Mouse (Mus musculus) heart, embryonic 13.5 days (tissue): Measurements from ENCODE around the gene Atf6b. TPM values are rescaled to one million over a fixed set of nuclear protein-coding genes. Genes with fewer than 3 reads are reported as not detected.

ENCODE experiments used
- ATAC-seq: fragments of 200-750 bp; cut with Nextera tagmentation; 2 replicates; pipeline ENCODE4 v1.8.0; 2017; ENCODE audit warnings: moderate TSS enrichment; ENCODE audit not compliant: insufficient number of reproducible peaks, low FRiP score, low TSS enrichment; ENCODE audit errors: extremely low read depth
- H3K27ac ChIP-seq: fragments of 300-500 bp; sonication (generic); replicated peaks from 2 replicates; pipeline ENCODE4 v1.5.1; 2015; ENCODE audit warnings: moderate library complexity, mild to moderate bottlenecking, inconsistent platforms
- H3K27me3 ChIP-seq: fragments of 300-500 bp; sonication (generic); replicated peaks from 2 replicates; pipeline ENCODE4 v1.6.1; 2015; ENCODE audit warnings: mild to moderate bottlenecking, inconsistent platforms
- H3K36me3 ChIP-seq: fragments of 300-500 bp; sonication (generic); 2 replicates; pipeline ENCODE4 v1.6.1; 2015; ENCODE audit warnings: mild to moderate bottlenecking, inconsistent platforms
- H3K4me1 ChIP-seq: fragments of 300-500 bp; sonication (generic); 2 replicates; pipeline ENCODE4 v1.6.1; 2015; ENCODE audit warnings: inconsistent platforms
- H3K4me2 ChIP-seq: fragments of 300-500 bp; sonication (generic); 2 replicates; pipeline ENCODE4 v1.6.1; 2015; ENCODE audit warnings: inconsistent platforms, mild to moderate bottlenecking, moderate library complexity
- H3K4me3 ChIP-seq: fragments of 300-500 bp; sonication (generic); 2 replicates; pipeline ENCODE4 v1.5.1; 2015; ENCODE audit warnings: moderate library complexity, mild to moderate bottlenecking, inconsistent platforms
- H3K9ac ChIP-seq: fragments of 300-500 bp; sonication (generic); 2 replicates; pipeline ENCODE4 v1.6.1; 2015; ENCODE audit warnings: inconsistent platforms, mild to moderate bottlenecking, moderate library complexity
- H3K9me3 ChIP-seq: fragments of 300-500 bp; sonication (generic); 2 replicates; pipeline ENCODE4 v1.6.1; 2016; ENCODE audit warnings: inconsistent platforms
- WGBS: fragments of 180-500 bp; shearing (Covaris S2); methylation state at CpG from one replicate; pipeline ENCODE4 v1.1.7; 2015; ENCODE audit warnings: mixed read lengths; 5-methylcytosine and 5-hydroxymethylcytosine counted together
- polyA plus RNA-seq: library from polyadenylated mRNA; unstranded; fragments of >200 nt; fragmentation: Nextera tagmentation; extraction: Ambion mirVana; gene quantifications from 2 replicates; pipeline ENCODE4 v1.2.1, GENCODE M21; 2015

The Atf6b gene
- 56.1 and 56.2 TPM in 2 replicates for polyA plus RNA-seq

DNA sequence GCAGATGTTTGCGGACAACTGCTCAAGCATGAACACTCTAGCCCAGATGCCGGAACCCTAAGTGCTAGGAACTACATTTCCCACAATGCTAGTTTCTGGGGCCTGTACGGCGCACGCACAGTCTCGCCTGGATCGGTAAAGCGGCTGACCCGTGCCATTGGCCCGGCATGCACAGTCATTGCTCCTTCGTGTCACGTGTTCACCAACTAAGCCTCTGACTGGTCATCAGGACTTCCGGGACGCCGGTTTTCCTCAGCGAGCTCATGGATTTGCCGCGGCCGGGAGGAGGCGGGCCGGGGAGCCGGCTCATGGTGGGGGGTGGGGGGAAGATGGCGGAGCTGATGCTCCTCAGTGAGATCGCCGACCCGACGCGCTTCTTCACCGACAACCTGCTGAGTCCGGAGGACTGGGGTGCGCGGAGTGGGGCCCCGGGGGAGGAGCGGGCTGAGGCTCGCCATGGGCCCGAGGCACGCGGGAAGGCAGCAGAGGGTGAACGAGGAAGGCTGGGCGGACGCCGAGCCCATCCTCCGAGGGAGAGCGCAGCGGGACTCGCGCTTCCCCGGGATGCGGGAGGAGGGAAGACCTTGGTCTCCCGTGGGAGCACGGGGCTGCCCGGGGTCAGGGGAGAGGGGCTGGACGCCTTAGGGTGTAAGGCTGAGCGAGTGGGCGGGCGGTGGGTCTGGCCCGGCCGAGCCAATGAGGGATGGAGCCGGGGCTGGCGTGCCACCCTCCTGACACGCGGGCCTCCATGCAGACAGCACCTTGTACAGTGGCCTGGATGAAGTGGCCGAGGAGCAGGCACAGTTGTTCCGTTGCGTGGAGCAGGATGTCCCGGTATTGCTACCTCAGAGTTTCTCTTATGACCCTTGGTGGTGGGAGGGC lies at the start of gene Atf6b:
Gene Atf6b, plus strand, starts transcription at position 241 of the 882 bp plus-strand sequence.
- Histone ChIP-seq H3K27me3 (no peaks in the 10 kb centered on the region), H3K4me1 (peaks cover 29% of the 10 kb centered on the region), H3K4me2 (peak within 1 kb of the TSS; percentile 81), H3K36me3 (peaks cover 36% of the 10 kb centered on the region), H3K9ac (peak within 1 kb of the TSS; percentile 93), H3K27ac (peak within 1 kb of the TSS; percentile 66), H3K4me3 (peak within 1 kb of the TSS; percentile 99), H3K9me3 (no peaks in the 10 kb centered on the region)
- 2% methylated on average over 66 of the region's 66 CpGs for WGBS
- ATAC-seq = peak; percentile 94

DNA sequence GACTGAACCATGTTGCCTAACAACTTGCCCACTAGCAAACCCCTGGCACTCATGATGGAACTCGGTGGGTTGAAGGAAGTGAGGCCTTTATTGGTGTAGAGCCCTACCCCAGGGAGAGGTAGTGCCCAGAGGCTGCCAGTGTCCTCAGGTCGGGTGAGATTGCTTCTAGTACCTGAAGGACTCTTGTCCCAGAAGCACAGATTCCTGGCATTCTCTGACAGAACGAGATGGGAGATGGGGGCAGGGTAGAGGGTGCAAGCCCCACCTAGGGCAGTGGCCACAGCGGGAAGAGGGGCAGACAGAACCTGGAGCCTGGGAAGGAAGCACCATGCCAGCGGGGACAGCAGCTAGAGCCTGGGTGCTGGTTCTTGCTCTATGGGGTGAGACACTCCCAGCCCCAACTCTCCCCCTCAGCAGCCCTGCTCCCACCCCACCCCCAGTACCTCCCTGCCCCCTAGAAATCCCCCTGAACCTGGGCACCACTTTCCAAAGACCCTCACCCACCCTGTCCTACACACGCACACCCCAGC lies 49.3 kb upstream of the Atf6b start, which contains the start of gene Ager:
Gene Ager, plus strand, starts transcription at position 297 of the 530 bp plus-strand sequence.
- H3K36me3 ChIP-seq = peaks cover 55% of the 10 kb centered on the region
- ATAC-seq = no peak
- no peak within 1 kb of the TSS for H3K4me3 ChIP-seq
- H3K27ac ChIP-seq = peak within 1 kb of the TSS; percentile 32; the same call in 1 of the 2 replicates
- H3K4me1 ChIP-seq = peaks cover 68% of the 10 kb centered on the region
- WGBS = 12% methylated on average over 6 of the region's 6 CpGs
- peak within 1 kb of the TSS; percentile 37 for H3K4me2 ChIP-seq
- no peaks in the 10 kb centered on the region for H3K27me3 ChIP-seq
- no peaks in the 10 kb centered on the region for H3K9me3 ChIP-seq
- H3K9ac ChIP-seq = peak within 1 kb of the TSS; percentile 44

DNA sequence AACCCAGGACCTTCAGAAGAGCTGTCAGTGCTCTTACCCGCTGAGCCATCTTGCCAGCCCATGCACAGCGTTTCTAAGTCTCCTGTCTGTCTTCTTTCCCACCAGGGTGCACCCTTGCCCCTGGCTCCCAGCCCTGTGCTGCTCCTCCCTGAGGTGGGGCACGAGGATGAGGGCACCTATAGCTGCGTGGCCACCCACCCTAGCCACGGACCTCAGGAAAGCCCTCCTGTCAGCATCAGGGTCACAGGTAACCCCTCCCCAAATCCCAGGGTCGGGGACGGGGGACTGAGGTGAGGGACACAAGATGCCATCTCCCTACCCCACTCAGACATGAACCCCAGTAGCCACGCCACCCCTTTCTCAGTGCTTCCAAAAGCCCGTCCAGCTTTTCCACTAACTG lies 47.1 kb upstream of the Atf6b start:
- WGBS = 83% methylated on average over 9 of the region's 9 CpGs
- Histone ChIP-seq H3K9ac (no peak overlapping the region), H3K27ac (no peak overlapping the region), H3K27me3 (no peaks in the 10 kb centered on the region), H3K4me3 (no peak overlapping the region), H3K9me3 (no peaks in the 10 kb centered on the region), H3K4me2 (no peak overlapping the region), H3K4me1 (peaks cover 54% of the 10 kb centered on the region), H3K36me3 (peaks cover 43% of the 10 kb centered on the region)
- no peak for ATAC-seq

DNA sequence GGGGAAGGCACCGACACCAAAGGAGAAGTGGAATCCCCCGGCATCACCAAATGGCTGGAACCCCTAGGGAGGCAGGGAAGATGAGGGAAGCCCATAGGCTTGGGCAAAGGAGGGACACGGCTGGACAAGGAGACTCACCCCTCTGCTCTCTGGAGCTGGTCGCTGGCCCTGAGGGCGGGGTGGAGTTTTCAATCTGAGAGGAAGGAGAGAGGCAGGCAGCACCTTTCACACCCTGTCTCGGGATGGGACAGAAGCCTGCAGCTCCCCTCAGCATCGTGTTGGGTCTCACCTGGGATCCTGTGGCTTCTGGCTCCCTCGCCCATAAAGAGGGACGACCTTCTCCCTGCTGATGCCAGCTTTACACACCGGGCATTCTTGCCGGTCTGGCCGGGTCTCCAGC lies 45.1 kb upstream of the Atf6b start:
- Histone ChIP-seq H3K4me1 (peaks cover 50% of the 10 kb centered on the region), H3K27me3 (no peaks in the 10 kb centered on the region), H3K4me3 (peak overlapping the region; percentile 83; the same call in 1 of the 2 replicates), H3K36me3 (peaks cover 25% of the 10 kb centered on the region), H3K9me3 (no peaks in the 10 kb centered on the region), H3K27ac (no peak overlapping the region), H3K4me2 (peak overlapping the region; percentile 95), H3K9ac (no peak overlapping the region)
- WGBS = 82% methylated on average over 12 of the region's 12 CpGs
- ATAC-seq = no peak

DNA sequence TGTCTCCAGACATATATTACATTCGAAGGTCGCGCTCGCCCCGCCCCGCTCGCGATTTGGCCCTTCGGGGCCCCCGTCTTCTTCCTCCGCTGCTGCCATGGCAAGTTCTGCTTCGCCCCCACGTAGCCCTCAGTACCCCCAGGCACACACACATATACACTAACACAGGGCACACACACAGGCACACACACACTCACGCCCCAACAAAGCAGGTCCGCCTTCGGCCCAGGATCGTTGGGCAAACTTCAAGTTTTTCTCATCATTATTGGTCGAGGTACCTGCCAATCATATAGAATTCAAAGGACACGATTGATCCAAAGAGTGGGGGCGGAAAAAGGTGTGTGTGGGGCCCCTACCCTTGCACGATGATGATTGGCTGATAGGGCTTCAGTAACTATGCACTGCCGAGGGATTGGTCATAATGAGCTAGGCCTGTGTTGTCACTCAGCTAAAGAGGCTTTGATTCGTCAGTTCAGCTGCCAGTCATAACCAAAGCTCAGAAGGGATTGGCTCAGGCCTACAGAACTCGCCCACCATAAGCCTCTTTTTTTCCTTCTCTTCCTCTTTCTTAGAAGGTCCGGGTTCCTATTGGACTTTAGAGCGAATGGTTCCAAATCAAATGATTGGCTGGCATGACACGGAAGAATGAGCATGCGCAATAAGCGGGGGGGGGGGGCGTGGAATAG lies 43.4 kb upstream of the Atf6b start, which contains the start of gene Rnf5:
Gene Rnf5, minus strand, starts transcription at position 316 of the 686 bp plus-strand sequence.
- Histone ChIP-seq H3K4me3 (peak within 1 kb of the TSS; percentile 88), H3K9me3 (no peaks in the 10 kb centered on the region), H3K4me2 (peak within 1 kb of the TSS; percentile 97), H3K36me3 (peaks cover 30% of the 10 kb centered on the region), H3K27me3 (no peaks in the 10 kb centered on the region), H3K27ac (peak within 1 kb of the TSS; percentile 94), H3K4me1 (peaks cover 50% of the 10 kb centered on the region), H3K9ac (peak within 1 kb of the TSS; percentile 97)
- ATAC-seq = peak; percentile 90
- WGBS = 1% methylated on average over 30 of the region's 30 CpGs

DNA sequence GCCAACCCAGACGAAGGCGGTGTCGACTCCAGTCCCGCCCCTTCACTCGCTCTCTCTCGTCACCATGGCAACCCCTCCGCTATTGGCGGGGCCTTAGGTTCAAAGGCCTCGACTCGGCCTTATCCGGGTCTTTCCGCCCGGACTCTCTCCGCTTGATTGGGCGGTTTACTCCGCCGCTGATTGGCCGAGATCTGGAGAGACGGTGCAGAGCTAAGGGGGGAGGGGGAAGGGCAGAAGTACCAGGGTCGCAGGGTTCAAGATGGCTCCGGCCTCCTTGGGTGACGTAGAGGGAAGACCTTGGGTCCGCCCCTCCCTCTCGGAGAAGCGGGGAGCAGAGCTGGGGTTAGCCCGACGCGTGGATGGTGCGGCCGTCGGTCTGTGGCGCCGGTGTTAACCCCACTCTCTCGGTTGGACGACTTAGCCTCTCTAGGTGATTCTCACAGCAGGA lies 42.9 kb upstream of the Atf6b start, which contains the start of gene Agpat1:
Gene Agpat1, plus strand, starts transcription at position 202 of the 448 bp plus-strand sequence.
- H3K9ac ChIP-seq = peak within 1 kb of the TSS; percentile 97
- H3K27ac ChIP-seq = peak within 1 kb of the TSS; percentile 94
- peak; percentile 85 for ATAC-seq
- H3K9me3 ChIP-seq = no peaks in the 10 kb centered on the region
- H3K27me3 ChIP-seq = no peaks in the 10 kb centered on the region
- H3K36me3 ChIP-seq = peaks cover 30% of the 10 kb centered on the region
- WGBS = under 1% methylated on average over 35 of the region's 35 CpGs
- peaks cover 54% of the 10 kb centered on the region for H3K4me1 ChIP-seq
- H3K4me3 ChIP-seq = peak within 1 kb of the TSS; percentile 88
- H3K4me2 ChIP-seq = peak within 1 kb of the TSS; percentile 97

DNA sequence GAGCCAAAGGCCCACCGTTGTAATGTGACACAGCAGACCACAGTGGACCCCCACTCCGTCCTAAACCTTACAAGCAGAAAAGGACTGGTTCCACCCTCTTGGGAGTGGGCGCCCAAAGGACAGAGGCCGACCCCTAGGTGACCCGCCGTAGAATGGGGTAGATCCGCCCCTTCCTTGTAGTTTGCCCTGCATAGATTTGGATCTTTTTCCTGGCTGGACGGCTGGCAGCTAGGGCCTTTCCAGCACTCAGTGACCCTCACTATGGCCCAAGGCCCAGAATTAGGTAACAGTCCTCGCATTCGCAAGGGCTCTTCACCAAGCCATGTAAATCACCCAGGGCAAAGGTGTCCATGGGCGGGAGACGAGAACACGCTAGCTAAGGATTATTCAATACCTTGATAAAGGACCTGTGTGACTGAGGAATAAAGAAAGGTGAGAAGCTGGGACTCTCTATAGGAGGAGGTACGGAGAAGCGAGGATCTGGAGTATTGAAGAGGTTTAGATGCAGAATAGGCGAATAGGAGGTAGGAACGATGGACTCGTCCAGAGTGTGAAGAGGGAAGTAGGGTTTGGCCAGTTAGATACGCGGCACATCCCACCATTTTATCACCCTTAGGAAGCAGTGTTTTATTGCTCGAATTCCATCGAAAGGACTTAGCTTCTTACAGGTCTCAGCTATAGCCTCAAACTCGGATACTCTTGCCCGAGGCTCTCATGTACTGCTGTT lies 42.3 kb upstream of the Atf6b start:
- ATAC-seq = no peak
- Histone ChIP-seq H3K27ac (peak overlapping the region; percentile 94), H3K27me3 (no peaks in the 10 kb centered on the region), H3K4me2 (peak overlapping the region; percentile 97), H3K4me1 (peaks cover 49% of the 10 kb centered on the region), H3K4me3 (peak overlapping the region; percentile 88), H3K36me3 (peaks cover 29% of the 10 kb centered on the region), H3K9ac (peak overlapping the region; percentile 97), H3K9me3 (no peaks in the 10 kb centered on the region)
- WGBS = 20% methylated on average over 24 of the region's 24 CpGs

DNA sequence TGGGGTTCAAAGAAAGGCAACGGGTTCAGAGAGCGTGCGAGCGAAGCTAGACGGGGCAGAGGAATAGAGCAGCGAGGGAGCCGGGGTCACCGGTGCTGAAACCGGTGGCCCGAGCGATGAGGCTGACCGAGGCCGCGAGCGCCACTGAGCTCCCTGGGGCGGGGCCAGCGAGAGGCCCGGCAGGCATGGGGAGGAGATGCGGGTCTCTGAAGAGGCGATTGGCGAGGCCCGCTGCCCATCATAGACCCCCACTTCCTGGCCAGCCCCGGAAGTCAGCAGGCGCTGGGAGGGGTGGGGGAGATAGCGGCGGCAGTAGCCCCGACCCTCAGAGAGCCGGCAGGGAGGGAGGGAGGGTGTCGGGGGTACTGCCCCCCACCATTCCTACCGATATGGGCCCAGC lies 41.3 kb upstream of the Atf6b start:
- peak overlapping the region; percentile 94 for H3K27ac ChIP-seq
- peak; percentile 35; the same call in 1 of the 2 replicates for ATAC-seq
- peak overlapping the region; percentile 97 for H3K9ac ChIP-seq
- no peaks in the 10 kb centered on the region for H3K9me3 ChIP-seq
- H3K27me3 ChIP-seq = no peaks in the 10 kb centered on the region
- WGBS = under 1% methylated on average over 25 of the region's 30 CpGs
- H3K4me1 ChIP-seq = peaks cover 49% of the 10 kb centered on the region
- peaks cover 25% of the 10 kb centered on the region for H3K36me3 ChIP-seq
- peak overlapping the region; percentile 97 for H3K4me2 ChIP-seq
- peak overlapping the region; percentile 88 for H3K4me3 ChIP-seq

DNA sequence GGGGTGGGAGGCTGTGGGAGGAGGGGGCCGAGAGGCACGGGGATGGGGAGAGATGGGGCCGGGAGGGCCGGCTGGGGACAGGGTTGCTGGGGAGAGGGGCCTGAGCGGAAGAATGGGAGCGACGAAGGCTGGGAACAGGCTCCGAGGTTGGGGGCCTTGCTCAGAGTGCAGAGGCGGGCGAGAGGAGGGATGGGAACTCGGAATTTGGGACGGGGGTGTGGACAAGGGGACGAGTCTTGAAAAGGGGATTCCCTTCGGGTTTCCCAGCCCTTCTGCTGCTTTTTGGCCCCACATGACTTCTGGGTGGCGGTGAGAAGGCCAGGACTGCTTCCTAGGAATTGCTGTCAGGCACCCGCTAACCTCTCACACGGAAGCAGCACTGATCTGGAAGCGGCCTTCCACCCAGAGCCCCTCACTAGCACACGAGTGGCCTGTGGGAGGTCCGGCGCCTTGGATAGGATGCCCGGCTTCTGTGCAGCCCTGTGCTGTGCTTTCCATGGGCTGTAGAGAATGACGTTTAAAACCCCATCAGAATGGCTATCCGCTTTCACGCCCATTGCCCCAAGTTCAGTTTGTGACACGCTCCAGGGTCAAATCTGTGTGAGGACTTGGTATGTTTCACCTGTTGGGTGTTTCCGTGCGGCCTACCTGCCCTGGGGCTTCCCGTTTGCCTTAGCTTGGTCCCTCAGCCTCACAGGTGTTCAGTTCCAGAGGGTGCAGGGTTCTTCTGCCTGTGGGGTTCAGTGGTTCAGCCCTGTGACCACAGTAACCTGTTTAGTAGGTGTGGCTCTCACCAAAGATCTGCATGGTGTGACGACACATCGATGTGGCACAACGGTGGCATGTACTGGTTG lies 40.5 kb upstream of the Atf6b start:
- peak overlapping the region; percentile 97 for H3K4me2 ChIP-seq
- no peak for ATAC-seq
- WGBS = 14% methylated on average over 32 of the region's 32 CpGs
- no peaks in the 10 kb centered on the region for H3K27me3 ChIP-seq
- no peaks in the 10 kb centered on the region for H3K9me3 ChIP-seq
- H3K4me3 ChIP-seq = peak overlapping the region; percentile 88
- H3K4me1 ChIP-seq = peaks cover 49% of the 10 kb centered on the region
- peak overlapping the region; percentile 97 for H3K9ac ChIP-seq
- peak overlapping the region; percentile 84 for H3K27ac ChIP-seq
- peaks cover 25% of the 10 kb centered on the region for H3K36me3 ChIP-seq

DNA sequence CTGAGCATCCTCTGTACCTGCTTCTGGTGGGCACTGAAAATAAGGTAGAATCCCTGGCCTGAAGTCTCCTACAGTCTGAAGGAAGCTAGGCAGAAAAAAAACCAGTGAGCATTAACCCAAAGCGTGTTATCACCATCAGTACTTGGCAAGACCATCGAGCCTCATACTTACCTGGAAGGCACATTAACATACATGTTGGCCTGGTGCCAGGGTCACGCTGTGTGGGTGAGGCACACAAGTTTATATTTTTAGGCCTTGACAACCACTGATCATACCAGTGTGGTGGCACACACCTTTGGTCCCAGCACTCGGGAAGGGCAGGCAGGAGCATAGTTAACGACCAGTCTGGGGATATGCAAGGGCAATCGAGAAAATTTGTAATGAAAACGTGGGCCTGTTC lies 38.9 kb upstream of the Atf6b start:
- Histone ChIP-seq H3K9me3 (no peaks in the 10 kb centered on the region), H3K27ac (no peak overlapping the region), H3K36me3 (peaks cover 33% of the 10 kb centered on the region), H3K27me3 (no peaks in the 10 kb centered on the region), H3K9ac (peak overlapping the region; percentile 24; the same call in 1 of the 2 replicates), H3K4me1 (peaks cover 37% of the 10 kb centered on the region), H3K4me2 (no peak overlapping the region), H3K4me3 (no peak overlapping the region)
- 73% methylated on average over 7 of the region's 7 CpGs for WGBS
- ATAC-seq = no peak
